Mouse (Mus musculus) liver, embryonic 16.5 days (tissue): ENCODE data around the gene Atat1. TPM values are rescaled to one million over a fixed set of nuclear protein-coding genes. Genes with fewer than 3 reads are reported as not detected.

Experiments
- ATAC-seq: fragments of 200-750 bp; cut with Nextera tagmentation; 2 replicates; pipeline ENCODE4 v1.8.0; 2017; ENCODE audit warnings: low read depth, mild to moderate bottlenecking, moderate number of reproducible peaks, moderate library complexity
- H3K27ac ChIP-seq: fragments of 300-500 bp; sonication (generic); 2 replicates; pipeline ENCODE4 v1.5.1; 2014; ENCODE audit warnings: mild to moderate bottlenecking, low read length
- H3K27me3 ChIP-seq: fragments of 300-500 bp; sonication (generic); 2 replicates; pipeline ENCODE4 v1.6.1; 2014; ENCODE audit warnings: low read depth, low read length, mixed read lengths; ENCODE audit not compliant: control insufficient read depth, insufficient read depth
- H3K36me3 ChIP-seq: fragments of 300-500 bp; sonication (generic); 2 replicates; pipeline ENCODE4 v1.6.1; 2014; ENCODE audit warnings: mild to moderate bottlenecking; ENCODE audit not compliant: control insufficient read depth, insufficient read depth
- H3K4me1 ChIP-seq: fragments of 300-500 bp; sonication (generic); 2 replicates; pipeline ENCODE4 v1.6.1; 2014; ENCODE audit warnings: low read depth, low read length, mixed read lengths; ENCODE audit not compliant: control insufficient read depth
- H3K4me2 ChIP-seq: fragments of 300-500 bp; sonication (generic); 2 replicates; pipeline ENCODE4 v1.6.1; 2014; ENCODE audit warnings: low read depth, low read length, mixed read lengths
- H3K4me3 ChIP-seq: fragments of 300-500 bp; sonication (generic); 2 replicates; pipeline ENCODE4 v1.5.1; 2014; ENCODE audit warnings: low read depth, mild to moderate bottlenecking, low read length
- H3K9ac ChIP-seq: fragments of 300-500 bp; sonication (generic); 2 replicates; pipeline ENCODE4 v1.6.1; 2014; ENCODE audit warnings: low read depth, low read length
- H3K9me3 ChIP-seq: fragments of 300-500 bp; sonication (generic); replicated peaks from 2 replicates; pipeline ENCODE4 v1.6.1; 2016; ENCODE audit warnings: low read length; ENCODE audit not compliant: control insufficient read depth
- WGBS: fragments of 180-500 bp; shearing (Covaris S2); extraction: QIAGEN DNeasy Blood & Tissue Kit; methylation state at CpG from one replicate; pipeline ENCODE4 v1.1.7; 2014; ENCODE audit not compliant: insufficient replicate concordance; 5-methylcytosine and 5-hydroxymethylcytosine counted together
- microRNA counts: library from miRNA; unstranded; fragments of <30 nt; microRNA quantifications from one replicate; lab custom pipeline; 2016
- microRNA-seq: library from miRNA; unstranded; fragments of <30 nt; microRNA quantifications from one replicate; pipeline ENCODE4, GENCODE M21; 2016
- polyA plus RNA-seq: library from polyadenylated mRNA; unstranded; fragments of >200 nt; fragmentation: Nextera tagmentation; extraction: Ambion mirVana; gene quantifications from 2 replicates; pipeline ENCODE4 v1.2.1, GENCODE M21; 2015

Gene Atat1
- polyA plus RNA-seq, 1 experiment from 2014 or later: 7.4 TPM

DNA sequence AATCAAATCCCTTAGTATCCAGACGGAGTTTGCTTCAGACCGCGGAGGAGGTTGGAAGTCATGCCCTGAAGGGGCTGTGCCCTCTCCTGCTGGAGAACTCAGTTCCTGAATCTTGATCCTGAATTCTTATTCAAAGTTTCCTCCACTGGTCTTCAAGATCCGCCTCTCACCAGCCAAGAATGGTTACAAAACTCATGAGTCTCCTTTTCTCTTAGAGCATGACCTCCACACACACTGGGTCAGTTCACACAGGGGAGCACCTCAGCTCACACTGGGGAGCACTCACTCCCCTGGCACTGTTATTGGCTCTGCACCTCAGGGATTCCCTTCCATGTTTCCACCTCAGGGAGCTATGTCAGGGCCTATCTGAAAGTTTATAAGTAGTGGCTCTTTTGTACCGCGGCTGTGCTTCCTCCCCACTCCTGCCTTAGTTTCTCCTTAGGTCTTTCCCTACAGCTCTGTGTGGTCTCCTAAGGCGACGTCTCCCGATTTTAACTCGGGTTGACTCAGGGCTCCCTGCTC, 45.0 kb downstream of the Atat1 start:
- H3K27me3 ChIP-seq: peaks cover 59% of the 10 kb centered on the region
- peak overlapping the region; percentile 57 for H3K4me3 ChIP-seq
- peak overlapping the region; percentile 78; the same call in 1 of the 2 replicates for H3K27ac ChIP-seq
- peaks cover 29% of the 10 kb centered on the region for H3K4me1 ChIP-seq
- H3K4me2 ChIP-seq: peak overlapping the region; percentile 79
- H3K9me3 ChIP-seq: no peaks in the 10 kb centered on the region
- WGBS: 33% methylated on average over 10 of the region's 10 CpGs
- ATAC-seq: no peak
- H3K9ac ChIP-seq: no peak overlapping the region
- no peaks in the 10 kb centered on the region for H3K36me3 ChIP-seq

DNA sequence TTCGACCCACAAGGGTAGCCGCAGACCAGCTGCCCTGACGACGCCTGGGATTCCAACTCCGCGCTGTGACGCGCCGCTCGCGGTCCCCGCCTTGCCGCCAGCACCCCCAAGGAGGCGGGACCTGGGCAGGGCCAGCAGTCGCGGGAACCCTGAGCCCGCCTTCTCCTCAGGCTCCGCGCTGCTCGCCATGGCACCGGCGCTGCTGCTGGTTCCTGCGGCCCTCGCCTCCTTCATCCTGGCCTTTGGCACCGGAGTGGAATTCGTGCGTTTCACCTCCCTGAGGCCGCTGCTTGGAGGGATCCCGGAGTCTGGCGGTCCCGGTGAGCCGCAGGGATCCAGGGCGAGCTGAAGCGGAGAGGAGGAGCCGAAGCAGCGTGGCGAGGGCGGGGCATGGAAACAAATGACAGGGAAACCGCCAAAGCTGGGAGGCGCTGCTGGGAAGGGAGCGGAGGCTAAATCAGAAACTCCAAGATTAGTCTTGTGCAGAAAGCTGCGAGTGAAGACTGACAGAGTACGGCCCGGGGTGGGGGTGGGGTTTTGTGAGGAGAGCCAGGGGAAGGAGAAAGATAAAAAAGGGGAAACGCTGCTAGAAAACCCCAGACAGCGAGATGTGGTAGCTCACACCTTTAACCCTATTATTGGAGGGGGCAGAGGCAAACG, 48.5 kb downstream of the Atat1 start, which contains the start of gene Nrm:
TSS of gene Nrm (plus strand) at position 121 of the 660 bp plus-strand sequence.
- Histone ChIP-seq H3K27me3 (peaks cover 24% of the 10 kb centered on the region), H3K27ac (peak within 1 kb of the TSS; percentile 77), H3K9ac (peak within 1 kb of the TSS; percentile 77), H3K4me3 (peak within 1 kb of the TSS; percentile 84), H3K4me2 (peak within 1 kb of the TSS; percentile 68), H3K36me3 (peaks cover 12% of the 10 kb centered on the region), H3K4me1 (peaks cover 27% of the 10 kb centered on the region), H3K9me3 (no peaks in the 10 kb centered on the region)
- under 1% methylated on average over 47 of the region's 47 CpGs for WGBS
- peak; percentile 94 for ATAC-seq

DNA sequence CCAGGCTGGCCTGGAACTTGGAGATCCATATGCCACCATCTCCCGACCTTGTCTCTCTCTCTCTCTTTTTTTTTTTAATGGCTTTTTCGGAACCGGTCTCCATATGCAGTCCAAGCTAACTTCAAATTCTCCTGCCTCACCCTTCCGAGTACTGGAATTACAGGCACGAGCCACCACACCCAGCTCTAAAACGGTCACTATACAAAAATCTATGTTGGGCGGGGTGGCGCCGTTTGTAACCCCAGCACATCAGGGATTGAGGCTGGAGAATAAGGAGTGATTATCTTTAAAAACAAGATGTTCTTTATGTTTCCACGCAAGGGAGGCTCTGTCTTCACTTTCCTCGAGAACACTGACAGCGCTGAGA, 49.1 kb downstream of the Atat1 start:
- Histone ChIP-seq H3K36me3 (peaks cover 12% of the 10 kb centered on the region), H3K9me3 (no peaks in the 10 kb centered on the region), H3K4me3 (peak overlapping the region; percentile 84), H3K27me3 (peaks cover 19% of the 10 kb centered on the region), H3K4me1 (peaks cover 22% of the 10 kb centered on the region), H3K27ac (peak overlapping the region; percentile 77; the same call in 1 of the 2 replicates), H3K4me2 (peak overlapping the region; percentile 68), H3K9ac (peak overlapping the region; percentile 77)
- no peak for ATAC-seq
- 7% methylated on average over 12 of the region's 12 CpGs for WGBS

DNA sequence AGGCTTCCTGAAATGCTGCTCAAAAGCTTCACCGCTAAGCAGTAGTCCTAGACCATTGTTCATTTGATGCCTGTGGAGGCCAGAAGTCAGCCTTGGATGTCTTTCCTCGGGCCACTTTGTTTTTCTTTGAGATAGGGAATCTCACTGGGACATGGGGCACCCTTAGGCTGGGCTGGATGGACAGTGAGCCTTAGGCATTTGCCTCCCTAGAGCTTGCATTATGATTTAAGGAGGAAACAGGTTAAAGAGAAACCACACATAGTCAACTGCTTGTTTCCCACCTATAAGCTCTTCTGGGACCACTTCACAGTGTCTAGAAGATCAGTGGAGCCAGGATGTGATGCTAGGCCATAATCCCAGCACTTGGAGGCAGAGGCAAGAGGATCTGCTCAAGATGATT, 50.0 kb downstream of the Atat1 start:
- H3K4me3 ChIP-seq: no peak overlapping the region
- 67% methylated on average over 2 of the region's 2 CpGs for WGBS
- ATAC-seq: no peak
- H3K36me3 ChIP-seq: peaks cover 12% of the 10 kb centered on the region
- H3K4me2 ChIP-seq: no peak overlapping the region
- H3K4me1 ChIP-seq: peaks cover 12% of the 10 kb centered on the region
- H3K27ac ChIP-seq: no peak overlapping the region
- no peaks in the 10 kb centered on the region for H3K9me3 ChIP-seq
- peaks cover 9% of the 10 kb centered on the region for H3K27me3 ChIP-seq
- no peak overlapping the region for H3K9ac ChIP-seq

DNA sequence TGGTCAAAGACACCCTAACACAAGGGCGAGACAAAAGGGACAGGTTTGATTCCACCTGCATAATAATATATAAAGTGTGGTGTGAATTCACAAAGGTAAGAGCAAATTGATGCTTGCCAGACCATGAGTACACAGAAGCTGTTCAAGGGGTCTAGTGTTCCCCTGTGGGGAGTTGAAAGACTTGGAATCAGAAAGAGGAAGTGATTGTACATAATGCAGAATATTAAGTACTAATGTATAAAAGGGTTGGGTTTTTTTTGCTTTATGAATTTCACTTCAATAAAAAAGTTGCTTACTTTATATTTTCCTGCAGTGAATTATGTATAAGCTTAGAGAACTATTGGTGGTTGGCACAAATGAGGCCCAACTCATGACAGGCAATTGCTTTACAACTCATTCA, 50.5 kb downstream of the Atat1 start:
- no peak for ATAC-seq
- Histone ChIP-seq H3K36me3 (peaks cover 12% of the 10 kb centered on the region), H3K4me2 (no peak overlapping the region), H3K4me1 (peaks cover 12% of the 10 kb centered on the region), H3K9ac (no peak overlapping the region), H3K27me3 (peaks cover 5% of the 10 kb centered on the region), H3K27ac (no peak overlapping the region), H3K4me3 (no peak overlapping the region), H3K9me3 (no peaks in the 10 kb centered on the region)
- 67% methylated on average over 1 of the region's 1 CpGs for whole genome bisulfite sequencing

DNA sequence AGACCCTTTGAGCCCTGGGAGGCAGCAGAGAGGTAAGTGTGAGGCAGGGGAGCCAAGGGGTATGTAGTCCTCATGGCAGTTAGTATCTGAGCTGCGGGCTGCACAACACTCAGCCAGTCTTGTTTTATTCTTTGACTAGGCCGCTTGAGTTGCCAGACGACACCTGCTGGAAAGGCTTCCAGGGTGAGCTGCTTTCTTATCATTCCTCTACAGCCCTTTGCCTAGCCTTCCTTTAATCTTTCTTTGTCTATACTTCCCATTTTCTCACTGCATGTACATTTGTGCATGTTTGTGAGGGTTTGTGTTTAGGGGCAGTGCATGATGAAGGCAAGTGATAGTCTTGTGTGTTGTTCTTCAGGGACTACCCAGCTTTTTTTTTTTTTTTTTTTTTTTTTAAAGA, 58.9 kb downstream of the Atat1 start:
- ATAC-seq: peak; percentile 67
- no peak overlapping the region for H3K4me2 ChIP-seq
- H3K4me3 ChIP-seq: no peak overlapping the region
- 40% methylated on average over 3 of the region's 3 CpGs for WGBS
- H3K9ac ChIP-seq: peak overlapping the region; percentile 5; the same call in 1 of the 2 replicates
- peak overlapping the region; percentile 79 for H3K27ac ChIP-seq
- H3K36me3 ChIP-seq: peaks cover 51% of the 10 kb centered on the region
- peaks cover 12% of the 10 kb centered on the region for H3K4me1 ChIP-seq
- no peaks in the 10 kb centered on the region for H3K27me3 ChIP-seq
- H3K9me3 ChIP-seq: no peaks in the 10 kb centered on the region

DNA sequence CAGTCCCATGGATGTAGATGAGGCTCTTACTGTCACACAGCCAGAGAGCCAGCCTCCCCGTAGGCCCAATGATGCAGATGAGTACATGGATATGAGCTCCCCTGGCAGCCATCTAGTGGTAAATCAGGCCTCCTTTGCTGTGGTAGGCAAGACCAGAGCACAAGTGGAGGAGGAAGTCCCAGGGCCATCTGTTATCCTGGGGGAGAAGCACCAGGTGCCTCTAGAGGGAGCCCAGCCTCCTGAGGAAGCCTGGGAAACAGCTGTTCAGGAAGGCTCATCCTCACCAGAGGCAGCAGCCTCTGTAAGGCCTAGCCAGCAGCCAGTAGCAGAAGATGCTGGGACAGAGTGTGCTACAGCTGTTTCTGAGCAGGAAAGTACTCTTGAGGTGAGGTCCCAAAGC, 61.8 kb downstream of the Atat1 start:
- peak; percentile 15; the same call in 1 of the 2 replicates for ATAC-seq

More for the DNA sequence above, 61.8 kb downstream of the Atat1 start:
- Histone ChIP-seq H3K9me3 (no peaks in the 10 kb centered on the region), H3K27me3 (no peaks in the 10 kb centered on the region), H3K9ac (no peak overlapping the region), H3K4me3 (no peak overlapping the region), H3K4me1 (peaks cover 13% of the 10 kb centered on the region), H3K4me2 (no peak overlapping the region), H3K36me3 (peaks cover 62% of the 10 kb centered on the region), H3K27ac (no peak overlapping the region)
- 54% methylated on average over 1 of the region's 1 CpGs for WGBS

MicroRNAs within 50 kb of the gene (microRNA counts, 519-probe panel; counts per million panel counts)
- microRNA mmu-miR-1894-3p (lab: Ali Mortazavi, UCI) (60.7 counts per million), microRNA mmu-miR-1894-5p (lab: Ali Mortazavi, UCI) (2,160 counts per million, percentile 35 among the panel's probes with 10 or more counts)

Small RNA genes within 50 kb of the gene (microRNA-seq; reads per million reads assigned to microRNA genes)
- gene Gm28033 (4.4 reads per million, percentile 16 among the genes with 10 or more reads in this experiment), gene Mir1894 (not detected)

Other genes starting within 250 kb of the Atat1 start
- gene Vars2, start 242.5 kb downstream of the Atat1 start, polyA plus RNA-seq: 4.9 and 6.5 TPM in 2 replicates
- 21.4 and 21.6 TPM in 2 replicates for gene Gtf2h4, start 236.3 kb downstream of the Atat1 start, polyA plus RNA-seq
- gene Ddr1, start 205.5 kb downstream of the Atat1 start, polyA plus RNA-seq: 2.9 and 4.1 TPM in 2 replicates
- 15.8 and 19.4 TPM in 2 replicates for gene Ier3, start 88.4 kb downstream of the Atat1 start, polyA plus RNA-seq
- 32.7 and 33.6 TPM in 2 replicates for gene Flot1, start 86.8 kb downstream of the Atat1 start, polyA plus RNA-seq
- 328 and 345 TPM in 2 replicates for gene Tubb5, start 71.8 kb downstream of the Atat1 start, polyA plus RNA-seq
- 10.0 and 10.3 TPM in 2 replicates for gene Mdc1, start 68.6 kb downstream of the Atat1 start, polyA plus RNA-seq
- gene Nrm, start 48.8 kb downstream of the Atat1 start, polyA plus RNA-seq: 20.7 and 21.1 TPM in 2 replicates
- 10.5 and 14.2 TPM in 2 replicates for gene Ppp1r18, start 44.5 kb downstream of the Atat1 start, polyA plus RNA-seq
- 29.1 and 29.8 TPM in 2 replicates for gene Dhx16, start 30.3 kb downstream of the Atat1 start, polyA plus RNA-seq
- 7.9 and 8.0 TPM in 2 replicates for gene 2310061I04Rik, start 12.6 kb downstream of the Atat1 start, polyA plus RNA-seq
- gene Mrps18b, start 6.3 kb upstream of the Atat1 start, polyA plus RNA-seq: 56.3 and 60.9 TPM in 2 replicates
- gene Ppp1r10, start 6.4 kb upstream of the Atat1 start, polyA plus RNA-seq: 22.2 and 24.7 TPM in 2 replicates
- gene Abcf1, start 59.7 kb upstream of the Atat1 start, polyA plus RNA-seq: 42.4 and 43.9 TPM in 2 replicates
- gene Gnl1, start 69.8 kb upstream of the Atat1 start, polyA plus RNA-seq: 8.8 and 8.9 TPM in 2 replicates
- 5.5 and 5.9 TPM in 2 replicates for gene Prr3, start 70.2 kb upstream of the Atat1 start, polyA plus RNA-seq
- 6.6 and 7.9 TPM in 2 replicates for gene H2-T24, start 110.5 kb upstream of the Atat1 start, polyA plus RNA-seq
- gene H2-T23, start 122.8 kb upstream of the Atat1 start, polyA plus RNA-seq: 69.6 and 73.5 TPM in 2 replicates
- 11.3 and 13.4 TPM in 2 replicates for gene H2-T22, start 132.7 kb upstream of the Atat1 start, polyA plus RNA-seq
- not detected in 2 replicates for gene Gm6034, start 132.9 kb upstream of the Atat1 start, polyA plus RNA-seq
- 0.20 TPM in 1 of 2 replicates, not detected in the other for gene Gm11127, start 148.3 kb upstream of the Atat1 start, polyA plus RNA-seq
- gene Gm19684, start 211.6 kb upstream of the Atat1 start, polyA plus RNA-seq: not detected in 2 replicates
- gene Gm7030, start 219.3 kb upstream of the Atat1 start, polyA plus RNA-seq: not detected in 2 replicates